Mouse (Mus musculus) layer of hippocampus, postnatal 36 days (tissue): Measurements from ENCODE around the gene 1700125H20Rik. TPM values are rescaled to one million over a fixed set of nuclear protein-coding genes. Genes with fewer than 3 reads are reported as not detected.
A peak's percentile ranks its signal among the peaks of the same experiment; 100 is the strongest.
"Not testable (repeated sequence)": the region's sequence is repeated elsewhere in the genome, so short reads cannot be mapped to it uniquely, and the experiment has no call there.

Experiments used
- DNase-seq, 2 experiments: peaks; one replicate each; pipeline ENCODE4 v3.0.0; 2022
- total RNA-seq, 2 experiments: library from RNA; stranded (reverse); gene quantifications; 2 replicates each; pipeline ENCODE4 v1.2.3; 2021

The 1700125H20Rik gene
- not detected for total RNA-seq

- peak; percentile 83 to 84 for DNase-seq
Observed at GRCm38 (mm10) chr11:85170058-85170740, at the start of gene 1700125H20Rik. Gene 1700125H20Rik (plus strand): TSS chr11:85170404.

GRCm38 (mm10) chr11:85122073-85122472 is 48.1 kb upstream of the 1700125H20Rik start:
- DNase-seq, result no peak

- no peak for DNase-seq
Observed at GRCm38 (mm10) chr11:85123267-85123992, 46.8 kb upstream of the 1700125H20Rik start.

GRCm38 (mm10) chr11:85126257-85127102 is 43.7 kb upstream of the 1700125H20Rik start:
- no peak for DNase-seq

DNA sequence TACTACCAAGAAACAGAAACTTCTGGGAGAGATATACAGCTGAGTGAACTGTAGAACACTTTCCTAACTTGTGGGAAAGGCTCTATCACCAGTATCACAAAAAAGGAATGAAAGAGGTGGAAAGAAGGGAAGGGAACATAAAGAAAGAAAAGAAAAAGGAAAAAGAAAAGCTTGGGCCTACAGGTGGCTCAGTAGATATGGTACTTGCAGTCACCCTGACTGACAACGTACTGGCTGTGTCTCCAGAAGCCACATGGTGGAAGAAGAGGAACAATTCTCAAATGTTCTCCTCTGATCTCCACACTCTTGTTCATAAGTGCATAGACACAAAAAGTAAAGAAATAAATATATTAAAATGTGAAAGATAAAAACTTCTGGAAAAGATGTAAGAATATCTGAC is 41.3 kb upstream of the 1700125H20Rik start:
- no peak for DNase-seq

GRCm38 (mm10) chr11:85131542-85131941 is 38.7 kb upstream of the 1700125H20Rik start:
- DNase-seq, result no peak

GRCm38 (mm10) chr11:85138776-85139474 is 31.3 kb upstream of the 1700125H20Rik start:
- DNase-seq, result peak; percentile 4 to 12

DNA sequence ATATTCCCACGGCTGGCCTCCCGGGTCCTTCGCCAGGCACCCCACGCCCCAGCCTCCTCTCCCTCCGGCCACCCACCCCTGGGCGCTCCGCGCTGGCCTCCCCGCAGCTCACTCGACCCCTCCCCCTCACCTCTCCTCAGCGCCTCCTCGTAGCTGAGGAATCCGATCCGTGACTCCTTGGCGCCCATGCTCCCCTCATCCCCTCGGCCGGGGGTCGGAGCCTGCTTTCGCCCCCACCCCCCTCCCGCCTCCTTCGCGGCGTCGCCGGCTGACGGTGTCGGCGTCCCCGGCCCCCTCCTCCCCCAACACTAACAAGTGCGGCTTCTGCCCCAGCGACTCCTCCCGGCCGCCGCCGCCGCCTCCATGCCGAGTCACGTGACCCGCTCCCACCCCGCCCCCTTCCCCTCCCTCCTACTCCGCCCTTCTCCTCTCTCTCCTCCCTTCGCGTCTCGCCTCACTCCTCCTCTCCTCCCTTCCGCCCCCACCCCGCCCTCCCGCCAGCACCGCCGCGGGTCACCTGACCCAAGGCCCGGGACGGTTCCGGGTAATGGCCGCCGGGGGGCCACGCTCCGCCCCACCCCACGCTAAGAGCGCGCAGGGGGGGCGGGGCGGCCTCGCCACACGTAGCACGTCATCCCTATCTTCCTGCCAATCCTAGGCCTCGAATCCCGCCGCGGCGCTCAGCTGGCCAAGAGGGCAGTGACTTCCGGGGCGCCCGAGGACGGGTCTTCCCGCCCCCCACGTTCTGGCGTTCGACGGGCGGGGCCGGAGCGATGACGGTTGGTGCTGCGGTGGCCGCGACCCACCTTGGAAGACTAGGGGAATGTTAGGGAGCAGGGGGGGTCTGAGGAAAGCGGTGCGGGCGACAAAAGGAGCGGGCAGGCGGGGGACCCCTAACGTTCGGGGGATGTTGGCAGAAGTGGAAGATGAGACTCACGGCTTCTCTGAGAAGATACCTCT is 30.3 kb upstream of the 1700125H20Rik start, which contains the start of gene Usp32:
Gene Usp32 (minus strand): TSS at position 581 of the 960 bp plus-strand sequence.
- DNase-seq, result peak; percentile 94 to 96

- DNase-seq, result no peak
Observed at GRCm38 (mm10) chr11:85152256-85152930, 17.8 kb upstream of the 1700125H20Rik start.

DNA sequence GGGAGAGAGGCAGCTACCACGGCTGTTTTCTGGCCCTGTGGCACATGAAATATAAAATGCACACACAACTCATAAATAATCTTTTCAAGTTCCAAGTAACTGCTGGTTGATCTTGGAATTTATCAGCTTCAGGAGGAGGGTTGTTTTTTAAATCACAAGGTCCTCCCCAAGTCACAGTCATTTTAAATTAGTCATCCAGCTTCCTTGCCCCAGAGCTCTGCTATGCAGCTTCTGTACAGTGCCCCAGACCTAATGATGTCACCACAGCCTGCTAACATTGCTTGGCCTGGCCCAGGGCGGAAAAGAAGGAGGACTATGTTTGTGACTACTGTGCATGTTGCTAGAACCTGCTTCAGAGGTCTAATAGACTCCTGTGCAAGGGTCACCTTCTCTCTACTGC is 12.9 kb upstream of the 1700125H20Rik start:
- no peak for DNase-seq

- not testable (repeated sequence) for DNase-seq
Observed at GRCm38 (mm10) chr11:85163014-85163413, 7.2 kb upstream of the 1700125H20Rik start.

- no peak for DNase-seq
Observed at GRCm38 (mm10) chr11:85164371-85164770, 5.8 kb upstream of the 1700125H20Rik start.

DNA sequence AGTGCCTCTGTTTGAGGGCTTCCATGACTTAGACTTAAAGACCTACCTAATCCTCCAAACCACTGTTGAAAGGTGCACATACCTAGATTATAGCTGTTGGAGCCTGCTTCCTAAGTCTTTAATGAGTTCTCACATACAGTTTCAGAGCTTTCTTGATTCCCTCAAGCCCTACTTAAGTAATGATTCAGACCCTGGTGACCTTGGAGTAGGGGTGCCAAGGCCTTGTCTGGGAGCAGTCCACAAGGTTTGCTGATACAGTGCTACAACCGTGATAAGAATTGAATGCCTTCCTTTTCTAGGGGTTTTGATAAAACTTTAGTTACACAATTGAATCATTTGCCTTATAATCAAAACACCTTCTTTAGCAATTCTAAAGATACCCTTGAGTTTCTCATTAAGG is 2.7 kb upstream of the 1700125H20Rik start:
- DNase-seq, result no peak

- no peak for DNase-seq
Observed at GRCm38 (mm10) chr11:85170833-85171232, 629 bp downstream of the 1700125H20Rik start.

- DNase-seq, result no peak
Observed at GRCm38 (mm10) chr11:85175941-85176340, 5.7 kb downstream of the 1700125H20Rik start.

DNA sequence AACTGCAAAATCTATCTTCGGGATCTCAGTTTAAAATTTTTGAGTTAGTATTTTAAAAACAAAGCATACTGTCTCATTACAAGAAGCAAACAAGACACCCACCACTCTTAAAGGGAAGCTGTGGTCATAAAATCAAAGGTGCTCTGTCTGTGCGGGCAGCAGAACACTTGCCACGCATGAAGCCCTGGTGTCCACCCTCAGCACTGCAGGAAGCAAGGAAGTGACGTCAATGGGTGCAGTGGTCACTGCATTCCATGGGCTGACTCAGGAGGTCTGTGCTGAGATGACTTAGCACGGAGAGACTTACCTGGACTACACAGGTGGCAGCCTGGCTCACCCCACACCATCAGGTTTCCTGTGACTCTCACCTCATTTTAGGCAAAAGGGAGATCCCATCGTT is 7.6 kb downstream of the 1700125H20Rik start:
- no peak for DNase-seq

DNA sequence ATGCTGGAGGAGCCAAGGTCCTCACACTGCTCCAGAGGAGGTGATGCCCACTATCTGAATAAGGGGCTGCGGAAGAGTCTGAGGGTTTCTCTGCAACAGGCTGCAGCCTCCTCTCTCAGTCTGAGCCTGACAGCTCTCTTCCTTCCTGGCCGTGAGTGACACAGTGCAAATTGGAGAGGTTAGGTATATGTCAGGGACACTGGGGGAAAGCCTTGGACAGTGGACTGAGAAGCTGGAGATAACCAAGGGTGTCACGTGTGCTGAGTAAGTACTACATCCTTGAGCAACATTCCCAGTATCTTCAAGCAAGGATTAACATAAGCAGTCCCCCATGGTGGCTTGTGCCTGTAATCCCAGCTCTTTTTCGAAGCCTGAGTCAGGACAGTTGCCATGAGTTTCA is 8.2 kb downstream of the 1700125H20Rik start:
- no peak for DNase-seq

GRCm38 (mm10) chr11:85182617-85183283 is 12.5 kb downstream of the 1700125H20Rik start:
- DNase-seq, result peak; percentile 63 to 70

DNA sequence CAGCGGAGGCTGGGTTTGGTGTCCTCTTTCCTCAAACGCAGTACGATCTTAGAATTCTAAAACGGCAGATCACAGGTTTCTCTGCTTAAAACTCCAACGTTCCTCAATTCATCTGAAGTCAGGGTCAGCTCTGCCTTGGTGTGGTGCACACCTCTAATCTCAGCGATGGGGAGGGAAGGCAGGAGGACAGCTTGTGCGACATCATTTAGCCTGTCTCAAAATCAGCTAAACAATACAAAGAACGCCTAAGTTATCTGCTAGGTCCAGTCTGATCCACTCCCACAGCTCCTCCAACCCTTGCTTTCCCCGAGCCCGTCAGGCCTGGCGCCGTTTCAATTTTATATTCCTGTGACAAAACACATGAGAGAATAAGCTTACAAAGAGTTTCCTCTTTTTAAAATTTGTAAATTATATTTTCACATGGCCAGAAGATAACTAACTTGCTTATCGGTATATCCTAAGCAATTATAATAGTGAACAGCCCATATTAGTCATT is 13.1 kb downstream of the 1700125H20Rik start:
- no peak for DNase-seq

DNA sequence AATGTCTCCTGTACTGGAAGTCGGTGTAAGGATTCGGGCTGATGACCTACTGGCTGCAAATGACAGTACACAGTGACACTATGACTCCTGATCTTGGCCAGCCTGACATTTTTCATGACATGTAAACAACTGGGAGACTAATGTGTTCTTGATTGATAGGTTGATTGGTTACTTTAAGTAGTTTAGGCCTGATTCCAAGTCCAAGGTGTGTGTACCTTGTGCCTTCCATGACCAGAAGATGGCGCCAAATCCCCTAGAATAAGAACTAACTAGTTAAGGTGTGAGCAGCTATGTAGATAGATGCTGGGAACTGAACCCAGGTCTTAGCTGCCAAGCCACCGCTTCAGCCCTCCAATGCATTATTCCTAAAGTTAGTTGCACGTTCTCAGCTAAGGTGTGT is 13.9 kb downstream of the 1700125H20Rik start:
- no peak for DNase-seq
